Mouse (Mus musculus) intestine, embryonic 16.5 days (tissue): ENCODE results near the gene H13. TPM values are rescaled to one million over a fixed set of nuclear protein-coding genes. Genes with fewer than 3 reads are reported as not detected.

Experiments
- ATAC-seq: fragments of 200-750 bp; cut with Nextera tagmentation; 2 replicates; pipeline ENCODE4 v1.8.0; 2017; ENCODE audit warnings: moderate TSS enrichment, moderate library complexity
- H3K27ac ChIP-seq: fragments of 300-500 bp; sonication (generic); 2 replicates; pipeline ENCODE4 v1.5.1; 2014; ENCODE audit warnings: mild to moderate bottlenecking, low read length
- H3K27me3 ChIP-seq: fragments of 300-500 bp; sonication (generic); replicated peaks from 2 replicates; pipeline ENCODE4 v1.6.1; 2014; ENCODE audit warnings: low read length, control low read depth, mixed read lengths; ENCODE audit not compliant: control insufficient read depth, insufficient read depth
- H3K36me3 ChIP-seq: fragments of 300-500 bp; sonication (generic); 2 replicates; pipeline ENCODE4 v1.6.1; 2014; ENCODE audit warnings: low read length, control low read depth; ENCODE audit not compliant: control insufficient read depth, insufficient read depth
- H3K4me1 ChIP-seq: fragments of 300-500 bp; sonication (generic); 2 replicates; pipeline ENCODE4 v1.6.1; 2014; ENCODE audit warnings: low read length, control low read depth, mixed read lengths; ENCODE audit not compliant: control insufficient read depth, insufficient read depth
- H3K4me2 ChIP-seq: fragments of 300-500 bp; sonication (generic); 2 replicates; pipeline ENCODE4 v1.6.1; 2014; ENCODE audit warnings: low read depth, low read length, control low read depth
- H3K4me3 ChIP-seq: fragments of 300-500 bp; sonication (generic); 2 replicates; pipeline ENCODE4 v1.5.1; 2014; ENCODE audit warnings: mild to moderate bottlenecking, low read length
- H3K9ac ChIP-seq: fragments of 300-500 bp; sonication (generic); 2 replicates; pipeline ENCODE4 v1.6.1; 2014; ENCODE audit warnings: low read depth, low read length
- H3K9me3 ChIP-seq: fragments of 300-500 bp; sonication (generic); 2 replicates; pipeline ENCODE4 v1.6.1; 2016; ENCODE audit warnings: low read length, control low read depth; ENCODE audit not compliant: control insufficient read depth
- WGBS: fragments of 180-500 bp; shearing (Covaris S2); extraction: QIAGEN DNeasy Blood & Tissue Kit; methylation state at CpG from one replicate; pipeline ENCODE4 v1.1.7; 2014; 5-methylcytosine and 5-hydroxymethylcytosine counted together
- polyA plus RNA-seq: library from polyadenylated mRNA; unstranded; fragments of >200 nt; fragmentation: Nextera tagmentation; extraction: Ambion mirVana; gene quantifications from 2 replicates; pipeline ENCODE4 v1.2.1, GENCODE M21; 2015

H13 gene
- polyA plus RNA-seq, 1 experiment from 2014 or later: 116 TPM

DNA sequence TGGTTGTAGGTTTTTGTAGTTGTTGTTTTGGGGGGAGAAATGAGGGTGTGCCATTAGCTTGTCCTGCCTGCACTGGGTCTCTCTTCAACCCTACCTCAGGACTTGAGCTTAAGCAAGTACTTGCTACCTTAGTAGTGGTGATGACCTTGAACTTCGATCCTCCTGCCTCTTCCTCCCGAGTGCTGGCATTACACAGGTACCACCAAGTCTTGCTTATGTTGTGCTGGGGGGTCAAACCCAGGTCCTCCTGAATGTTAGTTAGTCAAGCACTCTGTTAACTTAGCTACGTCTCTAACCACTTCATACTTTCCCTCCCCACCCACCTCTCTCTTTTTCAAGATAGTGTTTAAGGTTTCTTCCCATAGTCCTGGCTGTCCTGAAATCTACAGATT is 55.1 kb downstream of the H13 start:
- H3K9ac ChIP-seq: peak overlapping the region; percentile 72
- 56% methylated on average over 3 of the region's 3 CpGs for WGBS

GRCm38 (mm10) chr2:152725178-152725750 is 56.0 kb downstream of the H13 start:
- H3K36me3 ChIP-seq: no peaks in the 10 kb centered on the region
- no peak overlapping the region for H3K4me3 ChIP-seq
- no peaks in the 10 kb centered on the region for H3K27me3 ChIP-seq
- H3K9me3 ChIP-seq: no peaks in the 10 kb centered on the region
- H3K4me2 ChIP-seq: no peak overlapping the region
- ATAC-seq: no peak
- H3K9ac ChIP-seq: no peak overlapping the region
- H3K4me1 ChIP-seq: peaks cover 53% of the 10 kb centered on the region
- WGBS: 57% methylated on average over 15 of the region's 15 CpGs
- no peak overlapping the region for H3K27ac ChIP-seq

More for the DNA sequence above, 55.1 kb downstream of the H13 start:
- peak overlapping the region; percentile 40 for H3K4me3 ChIP-seq
- no peak for ATAC-seq
- H3K36me3 ChIP-seq: no peaks in the 10 kb centered on the region
- H3K4me1 ChIP-seq: peaks cover 44% of the 10 kb centered on the region
- no peaks in the 10 kb centered on the region for H3K27me3 ChIP-seq
- no peak overlapping the region for H3K27ac ChIP-seq
- H3K9me3 ChIP-seq: no peaks in the 10 kb centered on the region
- H3K4me2 ChIP-seq: peak overlapping the region; percentile 73

DNA sequence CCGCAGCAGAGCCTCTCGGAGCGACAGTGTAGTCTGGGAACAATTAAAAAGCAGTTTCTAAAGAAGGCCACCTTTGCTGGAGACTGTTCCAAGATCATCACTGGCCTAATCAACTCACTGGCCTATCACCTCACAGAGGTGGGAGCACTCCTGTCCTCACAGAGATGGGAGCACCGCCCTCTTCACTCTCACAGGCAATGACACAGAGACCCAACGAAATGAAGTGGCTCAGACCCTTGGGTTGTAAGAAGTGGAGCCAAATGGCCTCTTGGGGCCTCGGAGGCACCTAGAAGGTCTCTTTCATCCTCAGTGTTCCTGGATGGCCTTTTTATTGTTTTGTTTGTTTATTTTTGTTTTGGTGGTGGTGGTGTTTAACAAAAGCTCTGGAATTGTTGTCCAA is 57.0 kb downstream of the H13 start:
- no peaks in the 10 kb centered on the region for H3K36me3 ChIP-seq
- no peak overlapping the region for H3K27ac ChIP-seq
- no peaks in the 10 kb centered on the region for H3K9me3 ChIP-seq
- H3K4me3 ChIP-seq: no peak overlapping the region
- H3K9ac ChIP-seq: no peak overlapping the region
- H3K27me3 ChIP-seq: no peaks in the 10 kb centered on the region
- ATAC-seq: no peak
- H3K4me2 ChIP-seq: no peak overlapping the region
- peaks cover 54% of the 10 kb centered on the region for H3K4me1 ChIP-seq
- 88% methylated on average over 6 of the region's 6 CpGs for WGBS

DNA sequence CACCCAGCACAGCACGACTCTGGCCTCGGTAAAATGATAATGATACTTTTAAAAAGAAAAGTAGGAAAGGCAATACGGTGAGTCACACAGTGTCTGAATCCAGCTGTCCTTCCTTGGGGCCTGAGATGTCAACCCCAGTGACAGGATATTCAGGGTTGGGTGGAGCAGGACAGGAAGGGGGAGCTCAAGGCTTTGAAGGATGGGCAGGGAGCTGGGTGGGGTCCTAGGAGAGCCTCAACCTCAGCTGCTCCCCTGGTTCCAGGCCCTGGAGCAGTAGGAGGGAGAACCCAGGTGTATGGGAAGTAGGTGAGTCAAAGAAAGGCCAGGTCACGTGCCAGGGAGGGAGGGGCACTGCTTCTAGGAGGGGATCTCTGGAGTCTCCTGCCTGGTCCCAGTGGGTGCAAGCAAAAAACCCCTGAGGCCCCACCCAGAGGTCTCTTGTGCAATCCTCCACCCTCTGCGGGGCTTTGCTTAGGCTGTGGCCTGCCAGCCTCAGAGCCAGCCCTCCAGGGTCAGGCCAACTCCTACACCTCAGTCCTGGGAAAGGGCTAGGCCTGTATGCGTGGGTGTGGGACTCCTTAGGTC is 57.6 kb downstream of the H13 start:
- H3K9me3 ChIP-seq: no peaks in the 10 kb centered on the region
- ATAC-seq: 0 out of 2 replicates have a peak, but pooled peaks have one; percentile 10
- peak overlapping the region; percentile 88 for H3K27ac ChIP-seq
- no peaks in the 10 kb centered on the region for H3K27me3 ChIP-seq
- no peaks in the 10 kb centered on the region for H3K36me3 ChIP-seq
- WGBS: 35% methylated on average over 6 of the region's 6 CpGs
- no peak overlapping the region for H3K4me2 ChIP-seq
- H3K4me1 ChIP-seq: peaks cover 56% of the 10 kb centered on the region
- H3K4me3 ChIP-seq: no peak overlapping the region
- peak overlapping the region; percentile 46; the same call in 1 of the 2 replicates for H3K9ac ChIP-seq

DNA sequence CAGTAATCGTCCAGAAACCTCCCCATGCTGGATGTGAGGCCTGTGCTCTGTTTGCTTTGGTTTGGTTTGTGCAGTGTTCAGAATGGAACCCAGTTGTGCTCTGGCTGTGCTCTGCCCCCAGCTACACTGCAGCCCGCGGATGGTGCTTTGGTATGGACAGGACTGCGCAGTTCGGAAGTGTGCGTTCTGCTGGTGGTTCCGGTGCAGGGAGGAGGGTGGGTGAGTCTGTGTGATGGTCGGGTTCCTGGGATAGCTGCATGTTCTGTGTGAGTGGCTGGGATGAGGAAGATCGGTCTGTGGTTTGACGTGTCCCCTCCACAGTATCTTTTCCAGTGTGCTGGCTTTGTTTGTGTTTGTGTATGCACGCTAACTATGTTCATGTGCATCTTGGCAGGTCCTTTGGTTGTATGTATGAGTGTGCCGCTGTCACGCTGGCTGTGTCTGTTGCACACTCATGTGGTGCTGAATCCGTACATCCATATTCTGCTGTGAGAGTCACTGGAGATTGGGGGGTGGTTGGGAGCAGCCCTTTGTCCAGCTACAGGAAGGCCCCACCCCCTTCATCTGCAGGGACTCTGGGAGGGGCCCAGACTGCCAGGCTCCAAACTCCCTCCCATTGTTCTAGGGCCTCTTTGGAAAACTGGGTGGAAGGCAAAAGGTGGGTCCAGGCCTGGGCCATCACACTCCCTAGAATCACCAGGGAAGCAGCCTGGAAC is 58.7 kb downstream of the H13 start:
- no peaks in the 10 kb centered on the region for H3K27me3 ChIP-seq
- H3K27ac ChIP-seq: peak overlapping the region; percentile 88
- H3K9ac ChIP-seq: peak overlapping the region; percentile 32
- 80% methylated on average over 14 of the region's 14 CpGs for WGBS
- H3K4me3 ChIP-seq: no peak overlapping the region
- no peak overlapping the region for H3K4me2 ChIP-seq
- H3K36me3 ChIP-seq: no peaks in the 10 kb centered on the region
- peaks cover 59% of the 10 kb centered on the region for H3K4me1 ChIP-seq
- H3K9me3 ChIP-seq: no peaks in the 10 kb centered on the region
- ATAC-seq: peak; percentile 12; the same call in 1 of the 2 replicates

GRCm38 (mm10) chr2:152728594-152728993 is 59.3 kb downstream of the H13 start:
- no peaks in the 10 kb centered on the region for H3K27me3 ChIP-seq
- no peaks in the 10 kb centered on the region for H3K36me3 ChIP-seq
- no peak; the same call in 1 of the 2 replicates for ATAC-seq
- H3K27ac ChIP-seq: peak overlapping the region; percentile 88
- peaks cover 63% of the 10 kb centered on the region for H3K4me1 ChIP-seq
- no peak overlapping the region for H3K9ac ChIP-seq
- H3K4me2 ChIP-seq: no peak overlapping the region
- H3K4me3 ChIP-seq: no peak overlapping the region
- H3K9me3 ChIP-seq: no peaks in the 10 kb centered on the region
- 49% methylated on average over 7 of the region's 7 CpGs for WGBS

DNA sequence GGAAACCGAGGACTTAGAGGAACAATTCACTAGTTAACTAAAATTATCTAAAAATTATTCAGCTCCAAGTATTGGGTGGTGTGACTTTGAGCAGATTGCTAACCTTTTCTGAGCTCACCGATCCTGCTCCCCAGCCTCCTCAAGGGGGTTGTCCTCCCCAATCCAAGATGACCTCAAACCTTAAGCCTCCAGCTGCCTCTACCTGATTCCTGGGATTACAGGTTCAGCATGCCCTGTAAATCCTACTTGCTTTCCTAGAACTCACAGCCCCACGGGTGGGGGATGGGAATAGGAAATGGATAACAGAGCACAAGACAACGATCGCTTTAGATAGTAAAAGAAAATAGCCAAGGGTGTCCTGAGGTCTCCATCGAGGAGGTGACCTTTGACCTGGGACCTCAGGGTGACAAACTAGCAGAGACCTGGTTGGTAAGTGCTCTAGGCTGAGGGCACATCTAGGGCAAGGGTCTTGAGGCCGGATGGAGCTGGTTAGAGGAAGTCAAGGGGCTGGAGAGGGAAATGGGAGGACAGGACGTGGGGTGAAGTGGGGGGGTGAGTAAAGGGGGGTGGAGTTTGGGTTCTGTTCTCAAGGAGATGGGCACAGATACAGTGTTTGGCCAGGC is 59.9 kb downstream of the H13 start:
- Histone ChIP-seq H3K36me3 (no peaks in the 10 kb centered on the region), H3K9ac (peak overlapping the region; percentile 58), H3K4me3 (no peak overlapping the region), H3K9me3 (no peaks in the 10 kb centered on the region), H3K4me1 (peaks cover 62% of the 10 kb centered on the region), H3K27ac (peak overlapping the region; percentile 88), H3K4me2 (0 out of 2 replicates have a peak overlapping the region, but pooled peaks have one; percentile 13), H3K27me3 (no peaks in the 10 kb centered on the region)
- 30% methylated on average over 8 of the region's 8 CpGs for WGBS
- no peak; the same call in 1 of the 2 replicates for ATAC-seq

DNA sequence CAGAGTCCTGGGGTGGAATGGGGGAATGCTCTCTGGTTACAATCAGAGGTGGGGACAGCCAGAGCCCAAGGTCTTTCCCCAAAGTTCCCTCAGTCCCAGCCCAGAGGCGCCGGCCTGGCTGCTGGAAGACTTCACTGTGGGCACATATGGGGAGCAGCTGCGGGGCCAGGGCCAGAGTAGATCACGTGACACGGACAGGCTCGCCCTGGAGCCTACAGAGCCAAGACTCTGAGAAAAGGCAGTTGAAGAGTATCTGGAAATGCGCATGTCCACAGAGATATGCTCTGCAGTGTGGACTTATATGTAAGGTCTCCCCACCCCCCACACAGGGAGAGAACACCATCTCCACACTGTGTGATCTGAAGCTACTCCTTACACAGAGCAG is 60.4 kb downstream of the H13 start:
- peak overlapping the region; percentile 58 for H3K9ac ChIP-seq
- 13% methylated on average over 7 of the region's 7 CpGs for WGBS
- H3K9me3 ChIP-seq: no peaks in the 10 kb centered on the region
- peak; percentile 69 for ATAC-seq
- H3K27me3 ChIP-seq: no peaks in the 10 kb centered on the region
- H3K4me1 ChIP-seq: peaks cover 64% of the 10 kb centered on the region
- H3K4me3 ChIP-seq: no peak overlapping the region
- 0 out of 2 replicates have a peak overlapping the region, but pooled peaks have one; percentile 13 for H3K4me2 ChIP-seq
- H3K36me3 ChIP-seq: no peaks in the 10 kb centered on the region
- H3K27ac ChIP-seq: peak overlapping the region; percentile 88

- H3K4me1 ChIP-seq: peaks cover 61% of the 10 kb centered on the region
- H3K9me3 ChIP-seq: no peaks in the 10 kb centered on the region
- H3K9ac ChIP-seq: no peak overlapping the region
- no peak for ATAC-seq
- no peak overlapping the region for H3K4me3 ChIP-seq
- no peaks in the 10 kb centered on the region for H3K36me3 ChIP-seq
- no peak overlapping the region for H3K4me2 ChIP-seq
- H3K27ac ChIP-seq: peak overlapping the region; percentile 39
- H3K27me3 ChIP-seq: no peaks in the 10 kb centered on the region
- WGBS: 69% methylated on average over 2 of the region's 2 CpGs
Measured at GRCm38 (mm10) chr2:152733201-152733600, 63.9 kb downstream of the H13 start.
